ENCODE assay signal across 26 mouse cellular contexts in the genomic region with DNA sequence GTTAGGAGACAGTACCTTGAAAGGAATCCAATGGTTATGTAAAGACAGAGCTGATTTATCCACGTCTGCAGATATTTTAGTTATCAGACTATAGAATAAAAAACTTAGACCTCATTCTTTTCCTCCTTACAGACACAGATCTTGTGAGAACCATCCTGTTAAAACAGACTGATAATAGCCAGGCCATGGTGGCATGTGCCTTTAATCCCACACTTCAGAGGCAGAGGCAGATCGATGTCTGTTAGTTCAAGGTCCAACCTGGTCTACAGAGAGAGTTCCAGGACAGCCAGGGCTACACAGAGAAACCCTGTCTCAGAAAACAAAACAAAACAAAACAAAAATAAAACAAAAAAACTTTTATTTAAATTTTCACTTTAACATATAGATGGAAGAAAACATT.
"Had no signal": no experiment of that assay in that cellular context is flagged by ENCODE, and none has a peak within 500 bp of the region (broad histone marks: within the 10 kb centered on the region; RNA-seq: fewer than 3 reads in every experiment).

No protein-coding gene starts in this region.

- H3K9ac ChIP-seq: forebrain, embryonic 15.5 days; forebrain, postnatal 0 days; heart, embryonic 15.5 days; hindbrain, embryonic 13.5 days; hindbrain, embryonic 15.5 days; kidney, embryonic 15.5 days; limb, embryonic 13.5 days; limb, embryonic 15.5 days had no signal

- H3K27ac ChIP-seq: hindbrain, embryonic 13.5 days; hindbrain, embryonic 15.5 days; hindbrain, postnatal 0 days; kidney, embryonic 15.5 days; kidney, postnatal 0 days; limb, embryonic 13.5 days; limb, embryonic 15.5 days had no signal

- H3K4me2 ChIP-seq: forebrain, embryonic 15.5 days; heart, embryonic 11.5 days; heart, embryonic 15.5 days; hindbrain, embryonic 13.5 days; hindbrain, embryonic 15.5 days; kidney, embryonic 15.5 days; limb, embryonic 13.5 days; limb, embryonic 15.5 days; liver, embryonic 11.5 days had no signal

- H3K27me3 ChIP-seq: forebrain, embryonic 15.5 days; heart, embryonic 13.5 days; heart, embryonic 15.5 days; hindbrain, embryonic 13.5 days; hindbrain, embryonic 15.5 days; kidney, embryonic 15.5 days; limb, embryonic 13.5 days; limb, embryonic 15.5 days had no signal

- ATAC-seq: forebrain, embryonic 15.5 days; forebrain, postnatal 0 days; hindbrain, postnatal 0 days; intestine, embryonic 16.5 days had no signal

- H3K4me3 ChIP-seq: forebrain, embryonic 15.5 days; heart, embryonic 13.5 days; heart, embryonic 15.5 days; hindbrain, embryonic 13.5 days; hindbrain, embryonic 15.5 days; kidney, embryonic 15.5 days; limb, embryonic 13.5 days; limb, embryonic 15.5 days had no signal

- H3K9me3 ChIP-seq: forebrain, embryonic 15.5 days; heart, embryonic 13.5 days; heart, embryonic 15.5 days; hindbrain, embryonic 13.5 days; hindbrain, embryonic 15.5 days; kidney, embryonic 15.5 days; limb, embryonic 13.5 days; limb, embryonic 15.5 days had no signal

- H3K36me3 ChIP-seq: forebrain, embryonic 15.5 days; heart, embryonic 13.5 days; heart, embryonic 15.5 days; hindbrain, embryonic 13.5 days; hindbrain, embryonic 15.5 days; kidney, embryonic 15.5 days; limb, embryonic 13.5 days; limb, embryonic 15.5 days had no signal

- DNase-seq: forebrain, postnatal 0 days; gastrocnemius, postnatal 14 days; gastrocnemius, postnatal 36 days; heart, adult 18-20 months; heart, postnatal 14 days; heart, postnatal 36 days; kidney, adult 11 months; kidney, adult 2 months; kidney, adult 9 months; kidney, postnatal 14 days; kidney, postnatal 36 days; layer of hippocampus, postnatal 36 days; left cerebral cortex, postnatal 4 days had no signal
